Mouse (Mus musculus) limb, embryonic 15.5 days (tissue): ENCODE results near the gene Spo11. TPM values are rescaled to one million over a fixed set of nuclear protein-coding genes. Genes with fewer than 3 reads are reported as not detected.

Experiments used
- ATAC-seq: fragments of 200-750 bp; cut with Nextera tagmentation; 2 replicates; pipeline ENCODE4 v1.8.0; 2017; ENCODE audit warnings: low read depth, moderate TSS enrichment; ENCODE audit not compliant: insufficient number of reproducible peaks, low FRiP score, low TSS enrichment
- H3K27ac ChIP-seq: fragments of 300-500 bp; sonication (generic); 2 replicates; pipeline ENCODE4 v1.5.1; 2015; ENCODE audit warnings: moderate library complexity, mild to moderate bottlenecking, inconsistent platforms
- H3K27me3 ChIP-seq: fragments of 300-500 bp; sonication (generic); 2 replicates; pipeline ENCODE4 v1.6.1; 2015; ENCODE audit warnings: inconsistent platforms
- H3K36me3 ChIP-seq: fragments of 300-500 bp; sonication (generic); 2 replicates; pipeline ENCODE4 v1.6.1; 2015; ENCODE audit warnings: inconsistent platforms
- H3K4me1 ChIP-seq: fragments of 300-500 bp; sonication (generic); 2 replicates; pipeline ENCODE4 v1.6.1; 2015; ENCODE audit warnings: inconsistent platforms
- H3K4me2 ChIP-seq: fragments of 300-500 bp; sonication (generic); 2 replicates; pipeline ENCODE4 v1.6.1; 2015; ENCODE audit warnings: mild to moderate bottlenecking, inconsistent platforms
- H3K4me3 ChIP-seq: fragments of 300-500 bp; sonication (generic); 2 replicates; pipeline ENCODE4 v1.5.1; 2015; ENCODE audit warnings: mild to moderate bottlenecking, inconsistent platforms
- H3K9ac ChIP-seq: fragments of 300-500 bp; sonication (generic); 2 replicates; pipeline ENCODE4 v1.6.1; 2015; ENCODE audit warnings: inconsistent platforms
- H3K9me3 ChIP-seq: fragments of 300-500 bp; sonication (generic); 2 replicates; pipeline ENCODE4 v1.6.1; 2016; ENCODE audit warnings: inconsistent platforms
- WGBS: fragments of 180-500 bp; shearing (Covaris S2); methylation state at CpG from one replicate; pipeline ENCODE4 v1.1.7; 2015; 5-methylcytosine and 5-hydroxymethylcytosine counted together
- polyA plus RNA-seq: library from polyadenylated mRNA; unstranded; fragments of >200 nt; fragmentation: Nextera tagmentation; extraction: Ambion mirVana; gene quantifications from 2 replicates; pipeline ENCODE4 v1.2.1, GENCODE M21; 2015

The Spo11 gene
- polyA plus RNA-seq, result 3.4 and 3.8 TPM in 2 replicates

GRCm38 (mm10) chr2:172977409-172978130 is at the start of gene Spo11:
TSS of gene Spo11 (plus strand) at chr2:172977700.
- Histone ChIP-seq H3K36me3 (no peaks in the 10 kb centered on the region), H3K27ac (peak within 1 kb of the TSS; percentile 68), H3K4me3 (no peak within 1 kb of the TSS), H3K4me2 (peak within 1 kb of the TSS; percentile 31), H3K9me3 (no peaks in the 10 kb centered on the region), H3K9ac (no peak within 1 kb of the TSS), H3K27me3 (no peaks in the 10 kb centered on the region), H3K4me1 (peaks cover 17% of the 10 kb centered on the region)
- 12% methylated on average over 14 of the region's 14 CpGs for WGBS
- ATAC-seq, result peak; percentile 50; the same call in 1 of the 2 replicates

GRCm38 (mm10) chr2:172929905-172930436 is 47.5 kb upstream of the Spo11 start:
- Histone ChIP-seq H3K36me3 (no peaks in the 10 kb centered on the region), H3K4me3 (no peak overlapping the region), H3K27ac (no peak overlapping the region), H3K9me3 (no peaks in the 10 kb centered on the region), H3K27me3 (no peaks in the 10 kb centered on the region), H3K9ac (no peak overlapping the region), H3K4me2 (no peak overlapping the region), H3K4me1 (peaks cover 66% of the 10 kb centered on the region)
- no peak for ATAC-seq
- 70% methylated on average over 14 of the region's 14 CpGs for WGBS

GRCm38 (mm10) chr2:172931137-172931898 is 46.2 kb upstream of the Spo11 start:
- WGBS, result 45% methylated on average over 17 of the region's 17 CpGs
- H3K27ac ChIP-seq, result 0 out of 2 replicates have a peak overlapping the region, but pooled peaks have one; percentile 8
- peaks cover 69% of the 10 kb centered on the region for H3K4me1 ChIP-seq

GRCm38 (mm10) chr2:172933631-172934419 is 43.7 kb upstream of the Spo11 start:
- Histone ChIP-seq H3K27ac (peak overlapping the region; percentile 80), H3K9ac (no peak overlapping the region), H3K4me3 (peak overlapping the region; percentile 16), H3K4me2 (peak overlapping the region; percentile 44), H3K36me3 (no peaks in the 10 kb centered on the region), H3K27me3 (peaks cover 8% of the 10 kb centered on the region), H3K4me1 (peaks cover 91% of the 10 kb centered on the region), H3K9me3 (no peaks in the 10 kb centered on the region)
- WGBS, result 3% methylated on average over 34 of the region's 34 CpGs
- ATAC-seq, result peak; percentile 27; the same call in 1 of the 2 replicates

More at GRCm38 (mm10) chr2:172931137-172931898, 46.2 kb upstream of the Spo11 start:
- Histone ChIP-seq H3K27me3 (no peaks in the 10 kb centered on the region), H3K9ac (no peak overlapping the region), H3K9me3 (no peaks in the 10 kb centered on the region), H3K4me2 (no peak overlapping the region), H3K4me3 (no peak overlapping the region), H3K36me3 (no peaks in the 10 kb centered on the region)
- no peak for ATAC-seq

GRCm38 (mm10) chr2:172934420-172934788 is 43.1 kb upstream of the Spo11 start:
- Histone ChIP-seq H3K36me3 (no peaks in the 10 kb centered on the region), H3K4me2 (peak overlapping the region; percentile 44), H3K27ac (peak overlapping the region; percentile 80), H3K9me3 (no peaks in the 10 kb centered on the region), H3K4me3 (peak overlapping the region; percentile 16), H3K4me1 (peaks cover 92% of the 10 kb centered on the region), H3K27me3 (peaks cover 11% of the 10 kb centered on the region), H3K9ac (no peak overlapping the region)
- WGBS, result 5% methylated on average over 8 of the region's 8 CpGs
- ATAC-seq, result no peak

GRCm38 (mm10) chr2:172934891-172935740 is 42.4 kb upstream of the Spo11 start:
- peak overlapping the region; percentile 22 for H3K4me3 ChIP-seq
- H3K9me3 ChIP-seq, result no peaks in the 10 kb centered on the region
- 9% methylated on average over 30 of the region's 30 CpGs for WGBS
- peak overlapping the region; percentile 80 for H3K27ac ChIP-seq
- no peak for ATAC-seq
- H3K9ac ChIP-seq, result no peak overlapping the region
- peaks cover 11% of the 10 kb centered on the region for H3K27me3 ChIP-seq
- H3K4me1 ChIP-seq, result peaks cover 90% of the 10 kb centered on the region
- H3K36me3 ChIP-seq, result no peaks in the 10 kb centered on the region
- H3K4me2 ChIP-seq, result peak overlapping the region; percentile 44

- H3K36me3 ChIP-seq, result no peaks in the 10 kb centered on the region
- no peak overlapping the region for H3K9ac ChIP-seq
- peaks cover 11% of the 10 kb centered on the region for H3K27me3 ChIP-seq
- ATAC-seq, result no peak
- H3K4me3 ChIP-seq, result peak overlapping the region; percentile 22; the same call in 1 of the 2 replicates
- peaks cover 89% of the 10 kb centered on the region for H3K4me1 ChIP-seq
- 23% methylated on average over 12 of the region's 12 CpGs for WGBS
- peak overlapping the region; percentile 67 for H3K27ac ChIP-seq
- peak overlapping the region; percentile 44 for H3K4me2 ChIP-seq
- no peaks in the 10 kb centered on the region for H3K9me3 ChIP-seq
Measured at GRCm38 (mm10) chr2:172935776-172936562, 41.5 kb upstream of the Spo11 start.

- ATAC-seq, result no peak
- Histone ChIP-seq H3K27me3 (peaks cover 16% of the 10 kb centered on the region), H3K4me3 (peak overlapping the region; percentile 66), H3K4me2 (peak overlapping the region; percentile 99), H3K4me1 (peaks cover 81% of the 10 kb centered on the region), H3K27ac (peak overlapping the region; percentile 67), H3K9me3 (no peaks in the 10 kb centered on the region), H3K36me3 (no peaks in the 10 kb centered on the region), H3K9ac (no peak overlapping the region)
- WGBS, result 40% methylated on average over 5 of the region's 5 CpGs
Measured at GRCm38 (mm10) chr2:172936844-172937243, 40.7 kb upstream of the Spo11 start.

- no peak for ATAC-seq
- peak overlapping the region; percentile 28; the same call in 1 of the 2 replicates for H3K9ac ChIP-seq
Measured at GRCm38 (mm10) chr2:172937326-172938190, 39.9 kb upstream of the Spo11 start.

More at GRCm38 (mm10) chr2:172937326-172938190, 39.9 kb upstream of the Spo11 start:
- H3K4me3 ChIP-seq, result peak overlapping the region; percentile 66
- H3K36me3 ChIP-seq, result no peaks in the 10 kb centered on the region
- H3K4me2 ChIP-seq, result peak overlapping the region; percentile 99
- peaks cover 18% of the 10 kb centered on the region for H3K27me3 ChIP-seq
- H3K27ac ChIP-seq, result peak overlapping the region; percentile 67
- WGBS, result 37% methylated on average over 12 of the region's 12 CpGs
- H3K9me3 ChIP-seq, result no peaks in the 10 kb centered on the region
- H3K4me1 ChIP-seq, result peaks cover 78% of the 10 kb centered on the region
